Mouse (Mus musculus) thymus, postnatal 0 days (tissue): Measurements from ENCODE around the gene Sec11a. TPM values are rescaled to one million over a fixed set of nuclear protein-coding genes. Genes with fewer than 3 reads are reported as not detected.
"Not testable (repeated sequence)": the region's sequence is repeated elsewhere in the genome, so short reads cannot be mapped to it uniquely, and the experiment has no call there.

Experiments used
- DNase-seq: peaks from one replicate; pipeline ENCODE4 v3.0.0-alpha.2; 2015; ENCODE audit warnings: low spot score
- polyA plus RNA-seq: library from polyadenylated mRNA; unstranded; fragments of >200 nt; fragmentation: Nextera tagmentation; extraction: Ambion mirVana; gene quantifications from 2 replicates; pipeline ENCODE4 v1.2.1, GENCODE M21; 2015

The Sec11a gene
- 193 and 208 TPM in 2 replicates for polyA plus RNA-seq

DNA sequence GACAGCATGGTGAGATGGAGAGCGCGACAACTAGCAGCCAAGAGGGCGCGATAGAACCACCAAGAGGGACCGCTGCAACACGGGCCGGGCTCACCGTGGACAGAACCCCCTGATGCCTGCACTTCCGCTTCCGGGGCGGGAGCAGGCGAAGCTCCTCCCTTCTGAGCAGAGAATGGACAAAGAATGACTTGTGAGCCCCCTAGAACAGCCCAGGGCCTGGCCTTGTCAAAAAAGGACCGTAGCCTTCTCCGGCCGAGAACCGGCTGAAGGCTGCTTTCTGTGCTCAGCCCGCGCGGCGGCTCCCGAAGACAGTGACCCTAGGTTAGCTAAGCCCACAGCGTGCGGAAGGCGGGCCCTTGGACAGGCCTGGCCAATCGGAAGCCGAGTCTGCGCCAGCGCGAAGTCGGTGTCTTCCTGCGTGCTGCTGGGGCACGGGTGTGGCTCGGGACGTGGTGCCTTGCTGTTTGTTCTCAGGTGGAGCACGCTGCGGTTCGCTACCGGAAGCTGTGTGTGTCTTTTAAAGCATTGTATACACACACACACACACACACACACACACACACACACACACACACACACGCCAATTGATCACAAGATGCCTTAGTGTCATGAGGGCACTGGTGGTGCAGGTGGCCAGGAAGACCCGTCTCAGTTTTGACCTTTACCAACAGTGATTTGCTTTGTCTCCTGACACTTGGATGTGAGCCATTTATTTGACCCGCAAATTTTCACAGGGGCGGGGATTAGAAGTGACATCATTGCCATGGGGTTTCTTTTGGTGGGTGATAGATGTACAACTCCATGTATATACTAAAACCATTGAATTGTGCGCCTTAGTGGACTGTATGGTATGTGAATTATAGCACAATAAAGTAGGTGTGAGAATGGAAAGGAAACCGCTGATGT, at the start of gene Sec11a:
TSS of gene Sec11a (minus strand) at position 336 of the 906 bp plus-strand sequence.
- peak; percentile 96 for DNase-seq

- peak; percentile 33 for DNase-seq
These were observed 47.9 kb upstream of the Sec11a start for GRCm38 (mm10) chr7:80995266-80996146.

DNA sequence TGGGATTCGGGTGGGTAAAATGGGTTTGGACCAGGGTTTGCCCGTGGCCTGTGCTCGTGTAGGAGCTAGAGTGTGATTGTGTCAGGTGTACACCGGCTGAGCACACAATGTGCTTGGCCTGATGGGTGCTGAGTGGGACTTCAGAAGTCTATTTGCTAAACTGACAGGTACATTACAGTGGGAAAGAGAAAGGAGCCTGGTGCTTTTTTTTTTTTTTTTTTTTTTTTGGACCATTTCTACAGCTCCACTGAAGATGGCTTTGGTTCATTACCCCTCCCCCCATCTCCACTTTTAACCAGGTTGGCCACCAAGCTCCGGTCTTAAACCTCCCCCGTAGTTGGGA, 47.1 kb upstream of the Sec11a start:
- DNase-seq, result peak; percentile 22

DNA sequence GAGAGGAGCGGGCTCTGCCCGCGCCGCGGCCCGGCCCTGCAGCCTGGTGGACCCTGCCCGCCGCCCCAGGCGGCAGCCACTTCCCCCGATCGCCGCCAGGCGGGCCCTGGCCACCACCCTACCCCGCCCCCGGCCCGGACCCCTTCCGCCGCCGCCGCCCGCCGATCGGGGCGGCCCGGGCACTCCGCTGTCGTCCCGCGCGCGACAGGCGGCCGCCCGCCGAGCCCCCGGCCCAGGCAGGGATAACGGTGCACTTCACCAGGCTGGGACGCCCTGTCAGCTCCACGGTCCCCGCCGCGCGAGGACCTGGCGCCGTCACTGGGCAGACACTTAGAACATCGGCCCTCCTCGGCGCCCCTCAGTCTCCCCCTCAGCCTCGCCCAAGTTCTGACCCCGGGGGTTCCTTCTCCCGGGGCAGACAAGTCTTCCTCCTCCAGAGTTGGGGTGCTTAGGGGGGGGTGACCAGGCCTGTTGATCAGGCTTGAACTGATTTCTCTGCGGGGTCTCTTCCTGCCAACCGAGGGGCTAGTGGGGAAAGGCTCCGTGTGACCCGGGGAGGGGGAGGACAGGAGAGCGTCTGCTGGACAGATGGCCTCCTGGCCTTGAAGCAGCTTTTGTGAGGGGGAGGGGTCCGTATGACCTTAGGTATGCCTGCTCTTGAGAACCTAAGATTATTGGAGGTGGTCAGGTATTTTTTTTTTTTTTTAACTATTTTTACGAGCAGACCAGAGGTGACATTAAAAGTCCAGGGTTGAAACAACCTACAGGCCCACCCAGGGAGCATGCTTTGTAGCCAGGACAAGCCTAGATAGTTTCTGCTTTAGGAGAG, 46.5 kb upstream of the Sec11a start:
- DNase-seq, result no peak

DNA sequence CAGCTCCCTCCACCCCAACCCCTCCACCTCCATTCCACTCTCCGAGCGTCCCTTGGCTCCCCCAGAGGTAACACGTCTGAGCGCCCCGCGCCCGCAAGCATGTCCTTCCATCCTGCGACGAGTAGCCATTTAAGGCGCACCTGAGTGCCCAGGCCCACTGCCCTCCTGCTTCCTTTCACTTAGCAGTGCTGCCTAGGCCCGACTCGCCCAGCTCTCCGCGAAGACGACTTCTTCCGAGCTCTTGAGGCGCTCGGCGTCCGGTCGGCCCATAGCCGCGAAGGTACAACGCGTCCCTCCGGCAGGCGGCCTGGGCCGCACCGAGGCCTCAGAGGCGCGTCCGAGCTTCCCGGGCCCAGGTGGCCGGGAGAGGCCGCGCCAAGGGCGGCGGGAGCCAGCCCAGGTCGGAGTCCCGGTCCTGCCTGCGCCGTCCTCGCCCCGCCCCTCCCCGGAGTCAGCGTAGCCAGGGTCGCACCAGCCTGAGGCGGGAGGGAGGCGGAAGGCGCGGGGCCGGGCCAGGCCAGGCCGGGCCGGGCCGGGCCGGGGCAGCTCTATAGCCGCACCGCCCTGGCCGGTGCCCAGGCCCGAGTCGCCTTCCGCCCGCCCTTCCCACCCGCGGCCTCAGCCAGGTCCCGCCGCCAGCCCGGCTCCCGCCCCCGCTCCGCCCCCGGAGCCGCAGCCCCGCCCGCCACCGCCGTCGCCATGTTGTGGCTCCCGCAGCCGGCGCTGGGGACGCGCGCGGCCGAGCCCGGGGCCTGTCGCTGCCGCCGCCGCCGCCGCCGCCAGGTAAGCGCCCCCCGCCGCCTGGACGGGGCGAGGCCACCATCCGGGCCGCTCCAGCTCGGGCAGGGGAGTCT, 45.6 kb upstream of the Sec11a start, which contains the start of gene Zfp592:
TSS of gene Zfp592 (plus strand) at position 702 of the 854 bp plus-strand sequence.
- DNase-seq, result peak; percentile 71

DNA sequence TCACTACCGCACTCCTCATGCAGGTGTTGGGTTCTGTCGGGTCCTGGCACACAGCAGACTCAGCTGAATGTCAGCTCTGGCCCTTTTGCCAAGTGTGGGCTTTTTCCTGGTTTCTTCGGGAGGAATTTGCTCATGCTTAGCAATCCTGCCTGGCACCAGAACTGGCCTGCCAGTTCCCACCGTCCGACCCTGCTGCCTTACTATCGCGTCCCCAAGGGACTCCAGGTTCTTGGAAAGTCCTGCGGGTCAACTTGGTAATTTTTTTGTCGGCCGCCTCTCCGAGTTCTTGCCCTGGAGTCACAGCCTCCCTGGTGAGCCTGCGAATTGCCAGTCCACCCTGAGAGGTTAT, 45.0 kb upstream of the Sec11a start:
- no peak for DNase-seq

DNA sequence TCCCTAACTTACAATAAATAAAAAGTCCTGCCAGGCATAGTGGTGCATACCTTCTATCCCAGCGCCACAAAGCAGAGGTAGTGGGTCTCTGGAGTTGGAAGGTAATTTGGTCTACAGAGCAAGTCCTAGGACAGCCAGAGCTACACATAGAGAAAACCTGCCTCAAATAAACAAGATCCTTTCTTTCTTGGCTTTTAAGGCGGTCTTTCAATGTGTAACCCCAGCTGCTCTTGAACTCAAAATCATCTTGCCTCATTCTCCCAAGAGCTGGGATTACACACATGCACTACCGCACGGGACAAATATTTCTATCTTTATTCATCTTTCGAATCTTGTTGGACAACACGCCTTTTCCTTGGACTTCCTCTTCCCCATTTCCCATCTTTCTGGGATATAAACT, 44.5 kb upstream of the Sec11a start:
- DNase-seq, result no peak

DNA sequence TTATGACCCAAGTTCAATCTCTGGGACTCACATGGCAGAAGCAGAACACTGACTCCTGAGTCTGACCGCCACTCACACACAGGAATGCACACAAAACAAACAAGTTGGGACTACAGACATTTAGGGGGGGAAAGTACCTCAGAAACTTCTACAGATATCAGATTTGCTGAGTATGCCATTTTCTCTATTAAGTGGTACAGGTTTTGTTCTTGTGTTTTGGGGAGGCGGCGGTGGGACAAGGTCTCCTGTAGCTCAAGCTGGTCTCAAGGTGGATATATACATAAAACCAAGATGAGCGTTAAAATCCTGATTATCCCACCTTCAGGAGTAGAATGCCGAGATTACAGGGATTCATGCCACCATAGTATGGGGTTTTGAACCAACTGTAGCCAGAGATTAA, 44.0 kb upstream of the Sec11a start:
- DNase-seq, result no peak

DNA sequence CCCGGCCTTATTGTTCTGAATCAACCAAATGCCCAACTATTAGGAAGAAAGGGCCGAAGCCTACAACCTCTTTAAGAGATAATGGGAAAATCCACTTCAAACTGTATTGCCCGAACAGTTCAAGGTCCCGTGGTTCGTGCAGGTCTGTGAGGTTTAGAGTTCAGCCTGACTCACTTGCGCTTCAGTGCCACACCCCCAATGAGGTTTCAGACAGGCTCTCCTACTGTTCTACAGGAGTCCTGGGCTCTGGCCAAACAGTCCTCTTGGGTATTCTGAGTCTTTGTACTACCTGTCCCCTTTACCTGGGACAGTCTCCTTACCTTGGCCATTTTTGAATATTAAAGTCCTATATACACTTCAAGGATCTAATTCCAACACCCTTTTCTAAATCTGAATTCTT, 42.7 kb upstream of the Sec11a start:
- DNase-seq, result no peak

DNA sequence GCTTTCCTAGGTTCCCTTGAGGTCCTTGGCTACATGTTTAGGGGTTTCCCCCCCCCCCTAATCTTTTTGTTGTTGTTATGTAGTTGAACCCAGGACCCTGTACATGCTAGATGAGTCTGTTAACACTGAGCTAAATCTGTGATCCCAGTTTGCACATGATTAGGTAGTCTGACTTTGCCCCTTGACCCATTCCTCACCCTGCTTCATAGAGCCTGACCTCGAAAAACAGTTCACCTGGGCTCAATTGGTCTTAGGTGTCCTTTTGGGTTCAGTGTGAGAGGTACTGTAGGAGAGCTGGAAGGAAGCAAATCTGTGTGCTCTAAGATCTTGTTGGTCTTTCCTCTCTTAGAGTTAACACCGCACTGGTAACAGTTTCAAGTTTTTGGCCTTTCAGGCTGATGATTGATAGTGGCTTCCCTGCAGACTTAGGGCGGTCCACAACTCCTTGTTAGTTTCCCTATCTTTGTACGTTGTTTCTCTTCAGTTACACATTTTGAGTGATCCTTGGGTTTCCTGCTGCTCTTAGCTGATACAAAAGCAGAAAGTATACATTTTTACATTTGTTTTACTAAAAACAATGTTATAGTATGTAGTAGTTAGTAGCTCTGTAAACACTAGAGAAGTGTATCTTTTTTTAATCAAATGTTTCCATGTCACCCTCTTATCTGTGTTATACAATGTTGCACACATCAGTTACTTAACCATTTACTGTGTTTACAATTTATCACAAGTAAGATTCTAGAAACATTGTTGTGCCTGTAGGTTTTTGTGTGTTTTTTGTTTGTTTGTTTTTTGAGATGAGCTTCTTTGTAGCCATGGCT, 40.4 kb upstream of the Sec11a start:
- DNase-seq, result no peak

GRCm38 (mm10) chr7:80986458-80987187, 39.0 kb upstream of the Sec11a start:
- peak; percentile 19 for DNase-seq

DNA sequence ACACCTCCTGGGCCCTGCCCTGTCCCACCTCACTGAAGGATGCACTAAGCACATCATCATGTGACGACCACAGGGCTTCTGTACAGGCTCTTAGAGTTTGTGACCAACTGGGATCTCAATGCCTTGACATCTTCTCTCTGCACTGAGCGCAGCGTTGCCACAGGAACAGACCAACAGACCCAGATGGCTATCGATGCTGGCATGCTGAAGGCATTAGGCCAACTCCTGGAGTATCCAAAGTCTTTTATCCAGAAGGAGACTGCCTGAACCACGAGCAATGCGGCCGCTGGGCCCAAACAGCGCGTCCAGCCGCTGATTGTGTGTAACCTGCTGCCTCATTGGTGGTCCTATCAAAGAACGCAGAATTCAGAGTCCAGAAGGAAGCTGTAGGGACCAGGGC, 33.0 kb upstream of the Sec11a start:
- no peak for DNase-seq

DNA sequence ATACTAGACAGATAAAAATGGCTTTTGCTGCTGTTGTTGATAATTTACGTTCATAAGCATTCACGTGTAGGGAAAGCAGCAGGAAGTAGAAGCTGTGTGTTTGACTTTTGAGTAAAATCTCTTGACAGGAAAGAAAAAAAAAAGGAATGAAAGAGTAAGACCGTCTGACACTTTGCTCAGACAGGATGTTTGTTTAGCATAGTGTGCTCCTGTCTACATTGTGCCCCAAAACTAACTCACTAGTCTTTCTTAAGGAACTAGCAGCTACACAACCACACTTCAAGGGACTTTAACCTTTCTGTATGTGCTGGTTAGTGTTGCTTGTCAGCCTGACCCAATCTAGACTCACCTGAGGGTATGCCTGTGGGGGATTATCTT, 26.0 kb upstream of the Sec11a start:
- DNase-seq, result not testable (repeated sequence)

- DNase-seq, result not testable (repeated sequence)
These were observed 25.5 kb upstream of the Sec11a start for GRCm38 (mm10) chr7:80972920-80973637.

- no peak for DNase-seq
These were observed 24.5 kb upstream of the Sec11a start for GRCm38 (mm10) chr7:80972082-80972481.

GRCm38 (mm10) chr7:80971419-80971818, 23.8 kb upstream of the Sec11a start:
- DNase-seq, result no peak

GRCm38 (mm10) chr7:80970913-80971312, 23.3 kb upstream of the Sec11a start:
- DNase-seq, result no peak

- DNase-seq, result no peak
These were observed 15.2 kb upstream of the Sec11a start for GRCm38 (mm10) chr7:80962799-80963198.
